Mouse (Mus musculus): ENCODE results near the gene Prn.

- TF ChIP-seq POLR2A (IDR thresholded peaks at IDR 0.05; ENCODE audit: extremely low read depth, insufficient read depth, low read length) (no peak), CTCF (IDR thresholded peaks at IDR 0.05; ENCODE audit: extremely low read depth, insufficient read depth, low read length) (no peak)
Observed at GRCm38 (mm10) chr2:131980866-131981265, 71.1 kb downstream of the Prn start.
